Mouse (Mus musculus) kidney, adult 18-20 months (tissue): ENCODE data around the gene Gpr180.

ENCODE experiments used
- DNase-seq: peaks from one replicate; pipeline ENCODE4 v3.0.0; 2021

The Gpr180 gene

GRCm38 (mm10) chr14:118212188-118212804 lies 75.3 kb downstream of the Gpr180 start:
- DNase-seq = no peak
